In the genomic region with DNA sequence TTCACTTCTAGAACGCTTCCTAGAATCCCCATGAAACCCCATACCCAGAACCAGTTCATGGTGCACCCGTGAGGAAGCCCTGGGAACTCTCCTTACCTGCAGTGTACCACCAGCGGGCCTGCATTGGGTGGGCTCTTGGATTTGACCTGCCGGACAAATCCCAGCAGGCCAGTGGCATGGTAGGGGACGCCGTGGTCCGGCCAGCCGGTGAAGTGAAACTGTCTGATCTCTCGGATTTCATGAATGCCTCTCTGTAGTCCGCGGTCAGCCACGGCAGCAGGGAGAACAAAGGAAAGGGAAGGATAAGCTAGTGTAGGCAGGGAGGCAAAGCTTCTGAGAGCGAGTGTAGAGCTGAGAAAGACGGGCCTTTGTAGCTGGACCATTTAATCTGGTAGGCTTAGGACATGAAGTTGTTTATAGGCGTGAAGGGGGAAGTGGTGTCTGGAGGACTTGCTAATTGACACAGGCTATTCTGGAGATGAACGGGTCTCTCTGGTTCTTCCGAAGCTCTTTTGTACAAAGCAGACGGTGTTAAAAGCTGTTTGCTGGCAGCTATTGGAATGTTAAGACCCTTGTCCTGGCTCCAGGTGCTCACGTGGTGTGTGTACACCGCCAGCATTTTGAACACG, we compare ENCODE assay signal across 10 mouse cellular contexts.
A peak's percentile ranks its signal among the peaks of the same experiment; 100 is the strongest.
DNase-seq lines count a peak whose midpoint lies in the region; ATAC-seq and TF ChIP-seq lines count a peak whose summit lies in the region.
"Had no signal": no experiment of that assay in that cellular context is flagged by ENCODE, and none has a peak within 500 bp of the region (broad histone marks: within the 10 kb centered on the region; RNA-seq: fewer than 3 reads in every experiment).

No protein-coding gene starts in this region.

- no peak for DNase-seq in lung, postnatal 0 days (ENCODE audit: low spot score)
- no peak for DNase-seq in lung, postnatal 4 days
- DNase-seq in yolk sac, embryonic 10.5 days (ENCODE audit: low spot score) = peak; percentile 18
- no peak for DNase-seq in left cerebral cortex, adult 9 months (ENCODE audit: low spot score in 2 of 2)
- no peak for DNase-seq in natural killer cell, adult 2 months (ENCODE audit: low spot score in 2 of 2)
- no peak for DNase-seq in adrenal gland, postnatal 10 days
- DNase-seq: thymus, adult 18-20 months had no signal

- no peak overlapping the region for H3K9ac ChIP-seq in lung, postnatal 0 days (replicated peaks; ENCODE audit: low read depth)
- no peak overlapping the region for H3K9ac ChIP-seq in forebrain, embryonic 15.5 days (replicated peaks)

- H3K27me3 ChIP-seq in lung, postnatal 0 days (replicated peaks; ENCODE audit: insufficient read depth, low read length) = no peaks in the 10 kb centered on the region
- no peaks in the 10 kb centered on the region for H3K27me3 ChIP-seq in forebrain, embryonic 15.5 days

- TF ChIP-seq EP300 in lung, postnatal 0 days (IDR thresholded peaks at IDR 0.05) = no peak

- H3K4me2 ChIP-seq in lung, postnatal 0 days (replicated peaks; ENCODE audit: low read depth, low read length) = peak overlapping the region; percentile 19; the same call in 1 of the 2 replicates
- peak overlapping the region; percentile 11; the same call in 1 of the 2 replicates for H3K4me2 ChIP-seq in forebrain, embryonic 15.5 days (replicated peaks)

- H3K36me3 ChIP-seq in lung, postnatal 0 days (ENCODE audit: insufficient read depth, low read length) = no peaks in the 10 kb centered on the region; the same call in 1 of the 2 replicates
- no peaks in the 10 kb centered on the region for H3K36me3 ChIP-seq in forebrain, embryonic 15.5 days
- H3K36me3 ChIP-seq: G1E had no signal

- TF ChIP-seq CTCF in lung, postnatal 0 days (IDR thresholded peaks at IDR 0.05) = no peak

- H3K9me3 ChIP-seq in lung, postnatal 0 days (ENCODE audit: low read length) = no peaks in the 10 kb centered on the region
- no peaks in the 10 kb centered on the region for H3K9me3 ChIP-seq in forebrain, embryonic 15.5 days

- peaks cover 3% of the 10 kb centered on the region; the same call in 1 of the 2 replicates for H3K4me1 ChIP-seq in lung, postnatal 0 days (ENCODE audit: insufficient read depth, low read depth, low read length)
- H3K4me1 ChIP-seq in forebrain, embryonic 15.5 days = peaks cover 30% of the 10 kb centered on the region

- peak; percentile 35 for ATAC-seq in lung, postnatal 0 days
- peak; percentile 62 for ATAC-seq in forebrain, embryonic 15.5 days (replicated peaks)
- ATAC-seq in megakaryocyte progenitor cell, adult 5-6 weeks (replicated peaks; ENCODE audit: poor library complexity) = peak; percentile 31; the same call in 1 of the 2 replicates

- 48% methylated on average over 21 of the region's 21 CpGs for WGBS in lung, postnatal 0 days
- 15% methylated on average over 21 of the region's 21 CpGs for WGBS in forebrain, embryonic 15.5 days

- H3K4me3 ChIP-seq in lung, postnatal 0 days (ENCODE audit: low read depth, low read length) = no peak overlapping the region
- H3K4me3 ChIP-seq in forebrain, embryonic 15.5 days = no peak overlapping the region

- peak overlapping the region; percentile 72 for H3K27ac ChIP-seq in lung, postnatal 0 days (ENCODE audit: low read length)
- H3K27ac ChIP-seq in forebrain, embryonic 15.5 days (replicated peaks) = no peak overlapping the region
